Mouse (Mus musculus) heart, postnatal 0 days (tissue): ENCODE data around the gene Duxbl1. TPM values are rescaled to one million over a fixed set of nuclear protein-coding genes. Genes with fewer than 3 reads are reported as not detected.
"Not testable (repeated sequence)": the region's sequence is repeated elsewhere in the genome, so short reads cannot be mapped to it uniquely, and the experiment has no call there.

Experiments
- ATAC-seq: fragments of 200-750 bp; cut with Nextera tagmentation; 2 replicates; pipeline ENCODE4 v1.8.0; 2017; ENCODE audit warnings: low read depth, moderate number of reproducible peaks, moderate library complexity; ENCODE audit not compliant: insufficient read depth
- DNase-seq: peaks from one replicate; pipeline ENCODE4 v3.0.0-alpha.2; 2016; ENCODE audit warnings: low spot score
- H3K27ac ChIP-seq: fragments of 300-500 bp; sonication (generic); 2 replicates; pipeline ENCODE4 v1.5.1; 2014; ENCODE audit warnings: low read depth, mild to moderate bottlenecking
- H3K27me3 ChIP-seq: fragments of 300-500 bp; sonication (generic); 2 replicates; pipeline ENCODE4 v1.6.1; 2014; ENCODE audit warnings: low read length, mixed read lengths; ENCODE audit not compliant: control insufficient read depth, insufficient read depth
- H3K36me3 ChIP-seq: fragments of 300-500 bp; sonication (generic); replicated peaks from 2 replicates; pipeline ENCODE4 v1.6.1; 2014; ENCODE audit warnings: low read length, mixed read lengths; ENCODE audit not compliant: control insufficient read depth, insufficient read depth
- H3K4me1 ChIP-seq: fragments of 300-500 bp; sonication (generic); 2 replicates; pipeline ENCODE4 v1.6.1; 2014; ENCODE audit warnings: antibody characterized with exemption; ENCODE audit not compliant: control insufficient read depth, insufficient read depth
- H3K4me2 ChIP-seq: fragments of 300-500 bp; sonication (generic); 2 replicates; pipeline ENCODE4 v1.6.1; 2014; ENCODE audit warnings: low read depth, mild to moderate bottlenecking, low read length, moderate library complexity
- H3K4me3 ChIP-seq: fragments of 300-500 bp; sonication (generic); 2 replicates; pipeline ENCODE4 v1.5.1; 2014; ENCODE audit warnings: low read depth, low read length
- H3K9ac ChIP-seq: fragments of 300-500 bp; sonication (generic); replicated peaks from 2 replicates; pipeline ENCODE4 v1.6.1; 2014; ENCODE audit warnings: low read depth, low read length, mixed read lengths
- H3K9me3 ChIP-seq: fragments of 300-500 bp; sonication (generic); replicated peaks from 2 replicates; pipeline ENCODE4 v1.6.1; 2016; ENCODE audit warnings: low read length; ENCODE audit not compliant: control insufficient read depth
- WGBS: fragments of 180-500 bp; shearing (Covaris S2); extraction: QIAGEN DNeasy Blood & Tissue Kit; methylation state at CpG from one replicate; pipeline ENCODE4 v1.1.7; 2014; 5-methylcytosine and 5-hydroxymethylcytosine counted together
- polyA plus RNA-seq: library from polyadenylated mRNA; unstranded; fragments of >200 nt; fragmentation: Nextera tagmentation; extraction: Ambion mirVana; gene quantifications from 2 replicates; pipeline ENCODE4 v1.2.1, GENCODE M21; 2015
- total RNA-seq: library from RNA; depleted of rRNA; stranded (reverse); fragments of >200 nt; gene quantifications from 2 replicates; pipeline ENCODE4 v1.2.3, GENCODE M21; 2014; ENCODE audit warnings: low replicate concordance; rRNA removed

The Duxbl1 gene
- total RNA-seq: 0.46 and 2.4 TPM in 2 replicates
- 0.23 and 0.26 TPM in 2 replicates for polyA plus RNA-seq

DNA sequence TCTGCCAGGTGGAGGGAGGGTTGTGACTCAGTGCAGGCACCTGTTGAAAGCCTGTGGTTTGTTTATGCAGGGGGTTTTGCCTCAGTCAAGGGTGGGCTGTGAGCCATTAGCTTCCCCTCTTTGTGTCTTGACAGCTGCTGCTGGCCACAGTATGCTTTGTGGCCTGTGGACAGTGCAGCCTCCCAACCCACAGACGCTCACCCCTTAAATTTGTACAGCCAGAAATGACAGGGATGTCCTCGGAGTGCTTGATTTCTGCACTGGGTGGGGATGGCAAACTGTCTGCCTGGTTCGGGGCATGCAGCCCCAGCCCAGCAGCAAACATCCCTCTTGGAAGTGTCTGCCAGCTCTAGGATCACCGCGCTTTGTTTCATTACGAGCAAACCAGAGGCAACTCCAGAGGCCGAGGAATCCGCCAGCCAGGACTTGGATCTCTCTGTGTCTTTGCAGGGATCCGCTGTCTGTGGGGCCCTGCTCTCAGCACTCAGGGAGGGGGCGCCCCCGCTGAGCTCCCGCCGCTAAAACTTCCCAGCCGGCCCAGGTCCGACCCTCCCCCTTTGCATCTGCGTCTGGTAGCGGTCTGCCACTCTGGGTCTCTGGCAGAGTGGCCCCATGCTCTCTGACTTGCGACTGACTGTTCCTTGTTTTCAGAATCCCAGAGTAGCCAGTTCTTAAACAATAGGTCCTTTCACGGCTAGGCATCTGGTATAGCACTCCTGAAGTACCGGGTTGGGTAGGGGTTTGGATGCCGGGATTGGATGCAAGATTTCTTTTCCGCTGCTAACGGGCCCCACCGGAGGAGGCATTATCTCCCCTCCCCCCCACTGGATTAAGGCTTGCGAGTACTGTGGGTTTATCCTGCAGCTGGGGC is at the start of gene Duxbl1:
Gene Duxbl1, plus strand, starts transcription at position 207 of the 871 bp plus-strand sequence.
- not testable (repeated sequence) for H3K4me1 ChIP-seq, H3K9ac ChIP-seq, H3K27me3 ChIP-seq, DNase-seq, H3K9me3 ChIP-seq, H3K36me3 ChIP-seq
- H3K27ac ChIP-seq: peak within 1 kb of the TSS; percentile 70
- WGBS: no CpG with 5 or more reads among the region's 25 CpGs
- peak within 1 kb of the TSS; percentile 45 for H3K4me2 ChIP-seq
- peak; percentile 77 for ATAC-seq
- H3K4me3 ChIP-seq: peak within 1 kb of the TSS; percentile 24; the same call in 1 of the 2 replicates

DNA sequence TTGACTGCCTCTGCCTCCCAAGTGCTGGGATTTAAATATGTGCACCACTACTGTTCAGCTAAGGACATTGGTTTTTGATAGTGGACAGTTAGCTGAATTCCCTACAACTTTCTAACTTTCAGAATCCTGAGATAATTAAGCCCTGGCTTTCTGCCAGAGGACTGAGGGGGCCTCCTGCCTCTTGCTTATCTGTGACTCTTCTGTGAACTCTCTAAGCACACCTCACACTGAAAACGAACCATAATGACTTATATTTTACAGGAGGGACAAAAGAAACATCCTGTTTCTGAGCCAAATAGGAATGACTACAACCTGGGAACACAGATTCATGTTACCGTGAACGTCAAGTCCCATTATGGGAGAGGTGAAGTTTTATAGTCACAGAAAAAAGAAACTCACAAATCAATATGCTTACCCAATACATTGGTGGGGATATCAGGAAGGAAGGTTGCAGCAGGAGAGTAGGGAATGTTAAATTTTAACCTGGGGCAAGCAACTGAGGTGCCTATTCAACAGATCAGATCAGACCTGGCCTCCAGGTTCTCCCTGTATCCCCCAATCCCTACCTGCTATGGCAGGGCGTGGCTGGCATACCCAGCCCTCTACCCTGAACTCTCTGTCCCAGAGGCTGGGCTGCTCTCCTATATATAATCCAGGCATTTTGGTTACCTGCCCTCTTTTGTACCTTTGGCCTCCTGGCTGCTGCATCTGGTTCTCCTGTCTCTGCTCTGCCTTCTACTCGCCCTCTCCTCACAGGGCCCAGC is 41.3 kb upstream of the Duxbl1 start:
- not testable (repeated sequence) for H3K4me2 ChIP-seq, DNase-seq, H3K4me1 ChIP-seq, H3K27me3 ChIP-seq, ATAC-seq, H3K4me3 ChIP-seq, H3K9me3 ChIP-seq, H3K36me3 ChIP-seq, H3K9ac ChIP-seq, H3K27ac ChIP-seq
- no CpG with 5 or more reads among the region's 5 CpGs for WGBS

DNA sequence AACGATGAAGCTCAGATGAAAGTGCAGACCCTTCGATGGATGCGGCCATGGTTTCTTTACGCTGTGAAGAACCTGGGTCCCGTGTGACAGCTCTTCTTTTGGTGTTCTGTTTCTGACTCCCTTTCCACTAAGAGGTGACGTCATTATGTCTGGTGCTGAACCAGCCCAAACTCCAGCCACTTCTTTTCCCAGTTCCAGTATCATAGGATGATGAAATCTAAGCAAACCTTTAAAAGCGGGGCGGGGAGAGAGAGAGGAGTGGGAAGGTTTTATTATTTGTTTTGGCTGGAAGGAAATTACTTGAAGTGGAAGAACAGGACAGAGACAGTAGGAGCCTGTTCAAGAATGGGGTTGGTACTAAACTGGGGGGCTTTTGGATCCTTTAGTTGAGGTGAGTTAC is 40.4 kb upstream of the Duxbl1 start, which contains the start of gene Cphx1:
Gene Cphx1, plus strand, starts transcription at position 301 of the 400 bp plus-strand sequence.
- H3K4me3 ChIP-seq, H3K9me3 ChIP-seq, H3K36me3 ChIP-seq, ATAC-seq, DNase-seq, H3K4me2 ChIP-seq, H3K9ac ChIP-seq, H3K27ac ChIP-seq, H3K4me1 ChIP-seq, H3K27me3 ChIP-seq: not testable (repeated sequence)
- WGBS: no CpG with 5 or more reads among the region's 8 CpGs

DNA sequence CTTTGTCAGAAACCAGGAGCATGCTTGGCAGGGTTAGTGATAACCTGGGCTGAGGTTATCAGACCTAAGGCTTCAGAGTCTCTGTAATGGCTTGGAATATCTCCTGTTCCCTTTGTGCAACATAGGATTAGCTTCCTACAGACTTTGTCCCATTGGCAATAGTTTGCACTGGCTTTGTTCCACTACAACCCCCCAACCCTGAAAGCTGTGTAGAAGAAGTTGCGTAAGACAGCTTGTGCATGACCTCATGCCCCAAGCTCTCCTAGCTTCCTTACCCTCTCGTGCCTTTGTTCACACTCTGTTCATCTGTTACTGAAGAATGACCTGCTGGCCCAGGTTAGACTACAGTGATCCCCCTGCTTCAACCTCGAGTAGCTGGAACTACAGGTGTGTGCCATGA is 20.5 kb upstream of the Duxbl1 start:
- DNase-seq, ATAC-seq, H3K4me2 ChIP-seq, H3K36me3 ChIP-seq, H3K9me3 ChIP-seq, H3K27ac ChIP-seq, H3K4me1 ChIP-seq, H3K27me3 ChIP-seq, H3K9ac ChIP-seq, H3K4me3 ChIP-seq: not testable (repeated sequence)
- WGBS: no CpG with 5 or more reads among the region's 3 CpGs

DNA sequence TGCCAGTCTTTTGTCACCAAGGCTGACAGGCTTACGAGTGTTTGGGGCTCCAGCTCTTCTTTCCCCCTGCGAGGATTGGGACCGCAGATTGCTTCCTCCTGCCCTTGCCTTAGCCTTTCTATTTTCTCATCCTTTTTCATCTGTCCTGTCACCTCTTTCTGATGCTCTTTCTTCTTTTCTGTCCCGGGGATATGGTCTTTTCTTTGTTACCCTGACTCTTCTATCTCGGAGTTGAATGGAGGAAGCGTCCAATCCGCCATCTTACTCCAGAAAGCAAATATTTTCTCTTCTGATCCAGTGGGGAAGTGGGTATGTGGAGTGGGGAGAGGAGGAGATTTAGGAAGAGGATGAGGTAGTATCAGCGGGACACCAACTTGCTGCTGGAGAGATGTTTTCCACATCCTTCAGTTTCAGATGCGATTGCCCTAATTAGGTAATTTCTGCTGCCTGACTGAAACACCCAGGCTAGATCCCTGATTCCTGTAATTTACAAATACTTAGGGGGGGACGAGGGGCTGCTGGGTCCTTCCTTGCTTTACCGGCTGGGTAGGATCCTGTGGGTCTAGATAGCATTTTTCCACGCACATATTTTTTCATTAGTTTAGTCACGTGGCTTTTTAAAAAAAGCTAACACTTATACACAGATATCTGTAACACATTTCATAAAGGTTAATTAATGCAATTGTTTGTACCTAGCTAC is 1.0 kb downstream of the Duxbl1 start:
- 0 out of 2 replicates have a peak, but pooled peaks have one; percentile 20 for ATAC-seq
- WGBS: 0% methylated on average over 6 of the region's 13 CpGs
- H3K27ac ChIP-seq: peak overlapping the region; percentile 70
- peak overlapping the region; percentile 24; the same call in 1 of the 2 replicates for H3K4me3 ChIP-seq
- not testable (repeated sequence) for DNase-seq, H3K9me3 ChIP-seq, H3K36me3 ChIP-seq, H3K4me1 ChIP-seq, H3K9ac ChIP-seq, H3K27me3 ChIP-seq
- peak overlapping the region; percentile 45 for H3K4me2 ChIP-seq

DNA sequence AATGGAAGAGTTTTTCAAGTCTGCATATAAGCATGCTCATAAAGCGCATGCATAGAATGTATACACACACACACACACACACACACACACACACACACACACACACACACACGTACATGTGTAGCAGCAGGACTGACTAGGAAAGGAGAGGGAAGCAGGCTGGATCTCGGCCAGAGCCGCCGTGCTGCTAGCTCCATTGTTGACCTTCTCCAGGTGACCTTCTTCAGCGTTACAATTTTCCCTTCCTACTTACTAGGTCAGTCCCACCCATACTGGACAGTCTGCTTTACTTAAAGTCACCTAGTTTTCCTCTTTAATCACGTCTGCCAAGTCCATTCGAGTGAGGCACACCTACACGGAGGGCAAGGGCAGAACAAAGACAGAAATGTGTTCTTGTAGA is 3.5 kb downstream of the Duxbl1 start:
- WGBS: 35% methylated on average over 6 of the region's 9 CpGs
- not testable (repeated sequence) for H3K9me3 ChIP-seq

DNA sequence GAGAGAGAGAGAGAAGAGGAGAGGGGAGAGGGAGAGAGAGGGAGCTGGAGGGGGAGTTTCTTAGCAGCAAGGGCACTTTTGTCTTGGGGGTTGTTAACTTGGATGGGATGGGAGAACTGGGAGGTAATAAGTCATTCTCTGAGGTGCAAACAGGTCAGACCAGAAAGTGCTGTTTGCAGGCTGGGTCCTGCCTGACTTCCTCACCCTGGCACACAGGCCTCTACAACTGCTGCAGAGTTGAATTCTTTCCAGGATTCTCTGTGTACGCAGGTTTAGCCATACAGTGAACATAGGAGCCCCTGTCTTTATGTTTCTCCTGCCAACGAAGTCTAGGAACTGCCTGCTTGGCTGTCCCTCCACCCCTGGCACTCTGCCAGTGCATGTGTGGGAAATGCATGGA is 29.1 kb downstream of the Duxbl1 start:
- not testable (repeated sequence) for H3K4me3 ChIP-seq, DNase-seq, H3K27ac ChIP-seq, H3K4me1 ChIP-seq, H3K36me3 ChIP-seq, H3K9ac ChIP-seq, H3K27me3 ChIP-seq, H3K4me2 ChIP-seq, H3K9me3 ChIP-seq, ATAC-seq
- WGBS: no CpG with 5 or more reads among the region's 2 CpGs

More for the DNA sequence above, 3.5 kb downstream of the Duxbl1 start:
- H3K27me3 ChIP-seq, H3K4me3 ChIP-seq, H3K36me3 ChIP-seq, H3K4me1 ChIP-seq, H3K4me2 ChIP-seq, H3K27ac ChIP-seq, H3K9ac ChIP-seq: not testable (repeated sequence)
- DNase-seq (peak; percentile 8), ATAC-seq (peak; percentile 49; the same call in 1 of the 2 replicates)

DNA sequence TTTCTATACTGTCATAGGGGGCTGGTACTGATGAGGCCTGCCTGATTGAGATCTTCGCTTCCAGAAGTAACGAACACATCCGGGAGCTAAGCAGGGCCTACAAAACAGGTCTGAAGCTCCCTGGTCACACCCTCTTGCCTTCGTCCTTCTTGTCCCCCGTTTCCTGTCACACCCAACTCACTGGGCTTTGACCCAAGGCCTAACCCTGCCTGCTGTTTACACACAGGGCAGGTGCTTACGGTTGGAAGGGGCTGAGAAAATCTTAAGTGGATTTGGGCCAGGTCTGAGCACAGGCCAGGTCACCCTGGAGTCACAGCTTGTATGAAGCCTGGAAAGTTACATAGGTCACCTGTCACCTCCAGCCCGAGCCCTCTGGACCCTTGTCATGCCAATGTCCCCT is 38.0 kb downstream of the Duxbl1 start:
- not testable (repeated sequence) for H3K4me2 ChIP-seq, H3K36me3 ChIP-seq, H3K9me3 ChIP-seq, DNase-seq, H3K27ac ChIP-seq, H3K27me3 ChIP-seq, H3K4me3 ChIP-seq, H3K9ac ChIP-seq, H3K4me1 ChIP-seq, ATAC-seq
- WGBS: no CpG with 5 or more reads among the region's 7 CpGs
